Mouse (Mus musculus) kidney, postnatal 4 days (tissue): ENCODE data around the gene Hint1.
"Not testable (repeated sequence)": the region's sequence is repeated elsewhere in the genome, so short reads cannot be mapped to it uniquely, and the experiment has no call there.

Source experiments
- DNase-seq, 2 experiments: peaks; one replicate each; pipeline ENCODE4 v3.0.0; 2021; ENCODE audit warnings: mixed read lengths in 2 of 2

Hint1 gene

GRCm38 (mm10) chr11:54866119-54867048 is at the start of gene Hint1:
Gene Hint1 (plus strand): TSS chr11:54866383.
- DNase-seq: peak; percentile 93 to 96

DNA sequence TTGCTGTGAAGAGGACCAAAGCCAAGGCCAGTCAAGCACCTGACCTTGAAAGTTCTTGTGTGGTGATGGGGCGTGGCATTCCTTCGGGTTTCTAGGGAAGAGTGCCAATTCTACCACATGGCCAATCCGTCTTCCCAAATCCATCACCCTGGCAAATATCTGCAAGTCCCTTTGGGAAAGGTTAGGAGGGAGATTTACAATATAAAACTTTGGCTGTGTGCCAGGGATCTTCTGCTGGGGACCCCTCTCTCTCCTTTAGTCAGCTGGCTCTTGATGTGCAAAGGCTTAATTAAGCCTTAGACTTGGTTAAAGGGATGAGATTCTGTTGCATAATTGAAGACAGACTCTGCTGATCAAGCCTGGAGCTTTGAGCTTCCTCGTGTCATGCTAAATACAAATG is 48.7 kb upstream of the Hint1 start:
- DNase-seq: no peak

DNA sequence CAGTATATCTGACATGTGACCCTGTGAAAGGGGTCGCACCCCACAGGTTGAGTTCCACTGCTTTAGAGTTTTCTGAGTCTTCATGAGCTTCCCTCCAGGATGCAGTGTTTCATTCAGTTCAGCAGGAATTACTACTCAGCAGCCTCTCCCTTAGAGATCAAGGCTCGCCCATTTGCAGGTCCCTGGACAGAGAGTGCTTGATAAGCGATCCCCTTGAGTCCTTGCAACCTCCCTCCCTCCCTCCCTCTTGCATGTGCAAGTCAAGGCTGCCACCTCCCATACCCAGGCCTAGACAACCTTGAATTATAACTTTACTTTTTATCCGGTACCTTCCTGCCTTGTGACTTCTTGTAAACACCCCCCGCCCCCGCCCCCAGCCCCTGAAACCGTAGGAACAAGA is 46.7 kb upstream of the Hint1 start:
- DNase-seq: no peak

DNA sequence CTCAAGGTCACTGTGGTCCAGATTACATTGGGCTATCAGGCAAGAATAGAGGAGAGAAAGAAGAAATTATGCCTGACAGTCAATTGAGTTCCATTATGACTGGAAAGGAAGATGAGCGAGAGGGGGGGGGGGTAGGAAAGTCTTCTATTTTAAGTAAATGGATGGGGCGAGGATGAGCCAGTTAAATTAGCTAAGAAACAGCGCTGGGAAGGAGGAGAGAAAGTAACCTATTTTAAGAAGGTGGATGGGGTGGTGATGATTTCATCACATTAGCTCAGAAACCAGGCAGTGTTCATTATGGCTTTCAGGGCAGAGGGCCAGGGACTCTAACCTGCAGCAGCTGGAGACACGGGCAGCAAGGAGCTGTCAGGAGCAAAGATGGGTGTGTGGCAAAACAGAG is 42.7 kb upstream of the Hint1 start:
- no peak for DNase-seq

DNA sequence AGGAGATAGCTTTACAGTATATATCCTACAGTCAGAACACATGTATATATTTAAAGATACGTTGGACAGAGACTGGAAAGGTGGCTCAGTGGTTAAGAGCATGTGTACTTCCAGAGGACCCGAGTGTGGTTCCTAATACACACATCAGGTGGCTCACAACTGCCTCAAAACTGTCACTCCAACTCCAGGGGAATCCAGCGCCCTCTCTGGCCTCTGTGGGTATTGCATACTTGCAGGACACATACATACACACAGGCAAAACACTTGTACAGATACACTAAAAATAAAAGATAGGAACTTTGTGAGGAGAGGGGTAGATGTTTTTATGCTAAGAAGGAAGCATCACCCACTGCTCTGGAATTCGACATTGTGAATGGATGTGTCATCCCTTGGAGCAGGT is 40.4 kb upstream of the Hint1 start:
- no peak for DNase-seq

- peak; percentile 14 to 21 for DNase-seq
Measured at GRCm38 (mm10) chr11:54826819-54827218, 39.4 kb upstream of the Hint1 start.

DNA sequence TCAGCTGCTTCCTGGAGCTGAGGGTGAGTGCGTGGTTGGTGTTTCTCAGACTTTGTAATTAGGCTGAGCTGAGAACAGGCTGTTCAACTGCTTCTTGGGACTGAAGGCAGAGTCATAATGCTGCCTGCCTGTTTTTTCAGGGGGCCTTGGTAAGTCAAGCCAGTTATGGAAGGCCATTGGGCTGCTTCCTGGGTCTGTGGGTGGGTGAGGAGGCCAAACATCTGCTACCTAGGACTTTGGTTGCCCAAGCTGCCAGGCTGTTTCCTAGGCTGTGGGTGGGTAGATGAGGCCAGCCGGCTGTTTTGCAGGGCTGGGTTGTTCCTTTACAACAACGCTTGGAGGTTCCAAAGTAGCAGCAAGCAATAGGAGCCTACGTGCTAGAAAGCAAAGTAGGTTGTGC is 32.4 kb upstream of the Hint1 start:
- DNase-seq: no peak

DNA sequence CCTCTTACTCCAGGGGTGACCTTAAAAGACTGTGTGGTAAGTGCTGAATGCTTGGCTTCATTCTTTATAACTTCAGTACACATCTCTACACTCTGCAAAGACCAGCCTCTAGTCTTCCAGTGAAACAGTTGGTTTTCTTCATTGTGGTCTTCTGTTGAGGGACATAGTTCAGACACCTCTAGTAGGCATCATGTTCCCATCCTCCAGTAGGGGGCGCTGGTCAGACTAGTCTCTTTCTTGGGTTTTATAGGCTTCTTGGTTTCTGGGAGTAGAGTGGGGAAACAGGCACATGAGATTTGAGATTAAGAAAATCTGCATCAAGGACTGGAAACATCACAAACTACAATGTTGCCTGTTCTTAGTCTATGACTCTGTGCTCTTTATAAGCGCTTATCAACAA is 31.6 kb upstream of the Hint1 start:
- no peak for DNase-seq

DNA sequence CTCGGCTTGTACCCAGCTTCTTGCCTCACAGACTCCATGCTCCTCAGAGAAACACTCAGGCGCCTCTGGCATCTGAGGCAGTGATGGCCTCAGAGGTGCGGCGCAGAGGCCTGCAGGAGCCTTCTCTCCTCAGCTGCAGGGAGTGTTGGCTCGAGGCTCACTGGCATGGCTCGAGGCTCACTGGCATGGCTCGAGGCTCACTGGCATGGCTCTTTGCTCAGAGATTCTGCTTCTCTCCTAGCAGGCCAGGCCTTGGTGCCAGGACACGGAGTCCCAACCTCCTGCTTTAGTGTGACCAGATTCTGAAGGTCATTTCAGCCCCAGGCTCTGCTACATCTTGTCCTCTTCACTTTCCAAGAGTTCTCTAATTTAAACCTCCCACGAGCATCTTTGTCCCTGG is 30.1 kb upstream of the Hint1 start:
- DNase-seq: peak; percentile 15 to 21

- DNase-seq: no peak
Measured at GRCm38 (mm10) chr11:54839696-54840095, 26.5 kb upstream of the Hint1 start.

DNA sequence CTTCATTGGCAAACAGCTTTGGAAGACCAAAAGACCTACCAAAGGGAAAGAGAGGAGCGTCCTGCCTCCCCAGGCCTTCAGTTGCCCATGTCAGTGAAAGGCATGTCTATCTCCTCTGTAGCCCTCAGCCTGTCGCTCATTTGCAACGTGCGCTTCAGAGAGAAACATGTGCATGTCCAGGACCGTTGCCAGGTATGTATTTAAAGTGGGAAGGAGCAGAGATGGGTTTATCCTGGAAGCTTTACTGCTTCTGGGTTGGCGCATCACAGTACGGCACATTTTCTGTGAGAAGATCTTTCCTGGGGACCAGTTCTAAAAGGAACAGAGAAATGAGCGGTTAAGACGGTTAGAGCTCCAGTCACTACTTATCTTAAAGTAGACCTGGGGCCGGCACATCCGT is 25.3 kb upstream of the Hint1 start:
- DNase-seq: no peak

GRCm38 (mm10) chr11:54844424-54844823 is 21.8 kb upstream of the Hint1 start:
- DNase-seq: no peak

GRCm38 (mm10) chr11:54844959-54845358 is 21.2 kb upstream of the Hint1 start:
- DNase-seq: no peak

GRCm38 (mm10) chr11:54845470-54846442 is 20.4 kb upstream of the Hint1 start:
- no peak for DNase-seq

- no peak for DNase-seq
Measured at GRCm38 (mm10) chr11:54849961-54850758, 16.0 kb upstream of the Hint1 start.

- DNase-seq: no peak
Measured at GRCm38 (mm10) chr11:54851656-54852055, 14.5 kb upstream of the Hint1 start.

- DNase-seq: not testable (repeated sequence)
Measured at GRCm38 (mm10) chr11:54858880-54859279, 7.3 kb upstream of the Hint1 start.

DNA sequence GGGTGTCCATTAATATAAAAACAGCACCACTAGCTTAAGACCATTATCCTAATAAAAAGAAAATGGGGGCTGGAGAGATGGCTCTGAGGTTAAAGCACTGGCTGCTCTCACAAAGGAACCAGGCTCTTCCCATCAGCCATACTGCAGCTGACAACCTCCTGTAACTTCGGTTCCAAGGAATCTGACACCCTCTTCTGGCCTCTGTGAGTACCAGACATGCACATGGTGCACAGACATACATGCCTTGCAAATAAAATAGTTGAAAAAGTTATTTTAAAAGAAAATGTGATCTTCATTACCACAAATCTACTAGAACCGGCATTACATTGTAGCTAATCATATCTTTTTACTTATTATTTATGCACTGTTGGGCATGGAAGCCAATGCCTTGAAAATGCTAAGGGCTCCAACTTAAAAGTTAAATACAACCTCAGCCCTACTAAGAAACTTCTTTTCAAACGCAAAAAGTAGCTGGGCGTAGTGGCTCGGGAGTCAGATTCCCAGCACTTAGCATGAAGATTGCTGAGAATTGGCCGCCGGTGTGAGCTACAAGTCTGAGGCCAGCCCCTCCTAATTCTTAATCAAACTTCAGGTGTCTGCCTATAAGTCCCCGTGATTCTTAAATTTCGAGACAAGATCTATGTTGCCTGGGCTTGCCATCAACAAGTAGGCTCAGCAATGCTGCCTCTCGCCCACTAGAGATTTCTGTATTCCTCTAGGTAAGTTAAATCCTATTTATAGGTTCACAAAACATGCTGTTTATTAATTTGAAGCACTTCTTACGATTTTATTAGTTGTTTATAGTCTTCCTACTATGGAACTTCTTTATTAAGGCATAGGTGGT is 6.6 kb upstream of the Hint1 start:
- DNase-seq: peak in 1 of 2 experiments; percentile 35

DNA sequence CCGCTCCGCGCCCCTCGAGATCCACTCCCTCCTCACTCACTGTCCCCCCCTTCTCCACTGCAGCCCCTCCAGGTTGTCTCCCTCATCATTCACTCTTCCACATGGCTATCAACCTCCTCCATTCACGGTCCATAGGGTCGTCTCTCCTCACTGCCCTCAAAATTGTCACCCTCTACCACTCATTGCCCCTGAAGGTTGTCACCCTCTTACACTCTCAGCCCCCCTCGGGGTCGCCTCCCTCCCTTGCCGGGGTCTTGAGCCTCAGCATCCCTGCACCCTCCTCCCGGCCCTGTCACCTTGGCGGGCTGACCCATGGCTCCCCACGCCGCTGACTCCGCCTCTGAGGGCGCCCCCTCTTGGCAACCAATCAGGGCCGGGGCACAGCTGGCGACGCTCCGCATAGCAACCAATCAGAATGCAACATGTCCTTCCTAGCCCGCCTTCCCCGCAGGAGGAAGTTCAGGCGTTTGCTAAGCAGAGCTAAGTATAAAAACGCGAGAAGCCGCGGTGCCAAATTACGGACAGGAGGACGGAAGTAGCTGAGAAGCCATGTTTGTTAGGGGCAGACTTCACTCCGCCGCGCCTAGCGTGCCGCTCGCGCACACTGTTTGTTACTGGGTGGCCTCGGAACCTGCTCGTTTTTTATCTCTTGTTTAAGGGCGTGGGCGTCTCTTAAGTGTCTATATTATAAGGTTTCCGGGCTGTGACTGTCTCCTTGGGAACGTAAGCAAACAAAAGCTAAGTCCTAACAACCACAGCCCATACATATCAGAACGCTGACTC is 5.7 kb upstream of the Hint1 start, which contains the start of gene Lyrm7:
TSS of gene Lyrm7 (minus strand) at position 661 of the 783 bp plus-strand sequence.
- DNase-seq: peak; percentile 95 to 97
